Mouse (Mus musculus) thymus, adult 2 months (tissue): ENCODE data around the gene Mdfi. TPM values are rescaled to one million over a fixed set of nuclear protein-coding genes. Genes with fewer than 3 reads are reported as not detected.

Source experiments
- DNase-seq: peaks from one replicate; pipeline ENCODE4 v3.0.0; 2021
- H3K27ac ChIP-seq: fragments of 200-500 bp; 2 replicates; pipeline ENCODE4 v1.5.1; 2012; ENCODE audit warnings: low read length, control low read depth; ENCODE audit not compliant: control insufficient read depth, insufficient read depth
- H3K27me3 ChIP-seq: fragments of 200-500 bp; 2 replicates; pipeline ENCODE4 v1.6.1; 2012; ENCODE audit warnings: mild to moderate bottlenecking, low read length, moderate library complexity, mixed read lengths; ENCODE audit not compliant: control insufficient read depth, insufficient read depth
- H3K36me3 ChIP-seq: fragments of 200-500 bp; 2 replicates; pipeline ENCODE4 v1.6.1; 2012; ENCODE audit warnings: mild to moderate bottlenecking, low read length, moderate library complexity; ENCODE audit not compliant: control insufficient read depth, insufficient read depth
- H3K4me1 ChIP-seq: fragments of 200-500 bp; replicated peaks from 2 replicates; pipeline ENCODE4 v1.6.1; 2012; ENCODE audit warnings: low read length; ENCODE audit not compliant: control insufficient read depth, insufficient read depth
- H3K4me3 ChIP-seq: fragments of 200-500 bp; 2 replicates; pipeline ENCODE4 v1.5.1; 2012; ENCODE audit warnings: mild to moderate bottlenecking, low read length, control low read depth, moderate library complexity; ENCODE audit not compliant: control insufficient read depth, insufficient read depth
- CTCF ChIP-seq: fragments of 200-500 bp; IDR thresholded peaks from 2 replicates; pipeline ENCODE4 v1.5.1; 2012; ENCODE audit warnings: mild to moderate bottlenecking, control low read depth, low read length, moderate library complexity, borderline replicate concordance; ENCODE audit not compliant: control insufficient read depth, poor library complexity, insufficient read depth; ENCODE audit errors: extremely low read depth
- POLR2A ChIP-seq: fragments of 200-500 bp; IDR thresholded peaks from 2 replicates; pipeline ENCODE4 v1.6.1; 2012; ENCODE audit warnings: mild to moderate bottlenecking, low read length, control low read depth, moderate library complexity; ENCODE audit not compliant: control insufficient read depth, poor library complexity, insufficient read depth; ENCODE audit errors: extremely low read depth
- WGBS: fragments of 180-500 bp; shearing (Covaris S2); methylation state at CpG from one replicate; pipeline ENCODE4 v1.1.7; 2018; 5-methylcytosine and 5-hydroxymethylcytosine counted together
- polyA plus RNA-seq: library from polyadenylated mRNA; depleted of rRNA; stranded (reverse); fragments of >200 nt; gene quantifications from 2 replicates; pipeline ENCODE4 v1.2.3, GENCODE M21; 2012

Gene Mdfi
- polyA plus RNA-seq, 1 experiment: 18.9 TPM

DNA sequence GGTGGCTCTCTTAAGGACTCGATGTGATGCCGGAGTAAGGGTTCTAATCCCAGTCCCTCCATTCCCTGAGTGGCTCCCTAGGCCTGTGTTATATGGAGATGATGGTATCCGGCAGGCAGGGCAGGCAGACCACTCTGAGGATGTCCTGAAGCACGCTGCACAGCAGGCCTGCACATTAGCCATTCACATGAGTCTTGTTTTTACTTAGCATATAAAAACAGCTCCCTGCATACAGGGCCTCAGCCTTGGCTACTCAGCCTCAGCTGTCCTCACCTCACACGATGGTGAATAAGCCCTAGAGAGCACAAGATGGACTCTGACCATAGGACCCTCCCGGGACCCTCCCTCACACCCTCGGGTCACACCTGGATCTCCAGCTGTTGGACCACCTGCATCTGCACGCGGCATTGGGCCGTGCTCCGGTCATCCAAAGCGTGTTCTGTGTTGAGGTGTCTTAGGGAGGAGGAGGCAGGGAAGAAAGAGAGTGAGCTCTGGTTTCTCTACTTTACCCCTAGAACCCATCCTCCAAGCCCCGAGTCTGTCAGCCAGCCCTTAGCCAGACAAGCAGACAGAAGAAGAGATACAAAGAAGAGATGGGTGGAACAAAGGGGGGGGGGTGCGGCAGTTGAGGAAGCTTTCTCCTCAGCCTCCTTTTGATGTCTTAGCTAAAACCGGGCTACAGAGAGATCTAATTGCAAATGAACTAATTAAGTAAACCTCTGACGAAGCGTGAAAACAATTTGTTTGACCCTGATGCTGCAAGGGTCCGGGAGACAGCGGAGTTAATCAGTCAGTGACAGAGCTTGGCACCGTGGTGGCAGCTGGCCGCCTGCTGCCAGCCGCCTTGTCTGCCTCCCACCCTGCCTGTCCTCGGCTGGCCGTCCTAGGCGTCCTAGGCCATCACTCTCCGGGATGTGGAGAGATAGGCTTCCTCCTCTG lies 42.6 kb upstream of the Mdfi start:
- no peaks in the 10 kb centered on the region for H3K36me3 ChIP-seq
- no peak overlapping the region for H3K27ac ChIP-seq
- DNase-seq: no peak
- H3K4me1 ChIP-seq: peaks cover 10% of the 10 kb centered on the region
- TF ChIP-seq POLR2A (no peak), CTCF (no peak)
- H3K4me3 ChIP-seq: no peak overlapping the region
- H3K27me3 ChIP-seq: no peaks in the 10 kb centered on the region
- WGBS: 93% methylated on average over 26 of the region's 26 CpGs

DNA sequence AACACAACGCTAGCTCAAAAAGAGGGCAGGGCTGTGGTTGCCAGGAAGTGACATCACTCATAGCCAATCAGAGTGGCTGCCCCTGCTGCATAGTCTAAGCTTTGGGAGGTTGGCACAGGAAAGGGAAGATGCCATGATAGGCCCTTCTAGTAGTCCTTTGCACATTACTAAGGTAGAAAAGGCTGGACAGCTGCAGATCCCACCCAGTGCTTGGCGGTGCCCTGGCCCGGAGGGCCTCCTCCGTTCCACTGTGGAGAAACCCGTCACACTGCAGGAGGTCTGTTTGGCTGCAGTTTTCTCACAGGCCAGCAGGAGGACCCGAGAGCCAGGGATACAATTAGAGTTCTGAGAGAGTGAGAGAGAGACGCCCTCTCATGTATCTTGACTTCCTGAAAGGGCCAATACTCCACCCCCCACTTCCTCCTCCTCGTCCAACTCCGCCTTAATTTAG lies 38.9 kb upstream of the Mdfi start:
- Histone ChIP-seq H3K27me3 (no peaks in the 10 kb centered on the region), H3K36me3 (peaks cover 7% of the 10 kb centered on the region), H3K4me1 (peaks cover 10% of the 10 kb centered on the region), H3K27ac (peak overlapping the region; percentile 69), H3K4me3 (peak overlapping the region; percentile 47)
- TF ChIP-seq CTCF: peak; percentile 89
- TF ChIP-seq POLR2A: peak; percentile 42; the same call in 1 of the 2 replicates
- peak; percentile 91 for DNase-seq
- whole genome bisulfite sequencing: 1% methylated on average over 9 of the region's 9 CpGs

DNA sequence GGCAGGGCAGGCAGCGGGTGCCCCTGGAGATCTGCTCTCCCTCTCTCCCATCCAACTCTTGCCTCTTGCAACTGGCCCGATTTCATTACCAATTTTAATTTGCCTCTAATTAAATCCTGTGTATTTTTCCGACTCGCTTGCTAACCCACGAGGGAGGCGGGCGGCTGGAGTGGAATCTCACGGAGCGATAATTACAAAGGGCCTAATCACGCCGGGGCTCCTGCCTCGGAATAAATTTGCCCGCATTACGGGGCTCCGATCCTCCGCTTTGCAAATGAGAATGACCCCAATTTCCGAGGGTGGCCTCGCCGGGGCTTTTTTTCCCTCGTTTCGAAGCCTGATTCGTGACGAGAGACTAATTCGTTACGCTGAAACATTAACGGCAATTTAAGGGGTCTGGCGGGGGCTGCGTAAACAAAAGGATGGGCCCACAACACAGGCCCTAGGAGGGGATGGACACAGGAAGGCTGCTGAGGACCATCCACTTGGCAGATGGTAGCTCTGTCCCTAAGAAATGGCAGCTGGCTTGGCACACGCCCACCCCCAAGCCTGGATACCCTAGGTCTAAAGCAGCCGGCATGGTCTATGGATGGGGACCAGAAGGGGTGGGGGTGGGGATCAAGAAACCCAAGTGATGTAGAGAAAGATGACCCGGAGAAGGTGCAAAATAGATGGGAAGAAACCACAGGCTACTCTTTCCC lies 38.0 kb upstream of the Mdfi start:
- 97% methylated on average over 31 of the region's 31 CpGs for WGBS
- peaks cover 10% of the 10 kb centered on the region for H3K4me1 ChIP-seq
- DNase-seq: no peak
- H3K4me3 ChIP-seq: no peak overlapping the region
- H3K36me3 ChIP-seq: peaks cover 7% of the 10 kb centered on the region
- TF ChIP-seq POLR2A (no peak), CTCF (no peak)
- H3K27me3 ChIP-seq: no peaks in the 10 kb centered on the region
- no peak overlapping the region for H3K27ac ChIP-seq

DNA sequence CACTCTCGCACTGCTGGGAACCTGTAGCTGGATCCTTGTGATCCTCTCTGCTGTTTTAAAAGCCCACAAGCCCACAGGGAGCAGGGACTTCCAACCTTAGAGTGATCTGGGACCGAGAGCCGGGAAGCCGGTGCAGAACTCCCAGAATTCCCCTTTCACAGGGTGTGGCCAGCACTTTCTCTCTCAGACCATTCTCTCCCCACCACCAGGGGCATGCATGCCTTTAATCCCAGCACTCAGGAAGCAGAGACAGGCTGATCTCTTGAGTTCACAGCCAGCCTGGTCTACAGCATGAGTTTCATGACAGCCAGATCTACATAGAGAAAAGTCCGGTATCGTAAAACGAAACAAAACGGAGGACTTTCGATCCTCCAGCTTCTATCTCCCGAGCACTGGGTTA lies 35.4 kb upstream of the Mdfi start:
- Histone ChIP-seq H3K4me3 (no peak overlapping the region), H3K4me1 (peaks cover 10% of the 10 kb centered on the region), H3K36me3 (peaks cover 7% of the 10 kb centered on the region), H3K27me3 (no peaks in the 10 kb centered on the region), H3K27ac (no peak overlapping the region)
- TF ChIP-seq POLR2A: no peak
- TF ChIP-seq CTCF: no peak
- WGBS: 95% methylated on average over 10 of the region's 10 CpGs
- no peak for DNase-seq

DNA sequence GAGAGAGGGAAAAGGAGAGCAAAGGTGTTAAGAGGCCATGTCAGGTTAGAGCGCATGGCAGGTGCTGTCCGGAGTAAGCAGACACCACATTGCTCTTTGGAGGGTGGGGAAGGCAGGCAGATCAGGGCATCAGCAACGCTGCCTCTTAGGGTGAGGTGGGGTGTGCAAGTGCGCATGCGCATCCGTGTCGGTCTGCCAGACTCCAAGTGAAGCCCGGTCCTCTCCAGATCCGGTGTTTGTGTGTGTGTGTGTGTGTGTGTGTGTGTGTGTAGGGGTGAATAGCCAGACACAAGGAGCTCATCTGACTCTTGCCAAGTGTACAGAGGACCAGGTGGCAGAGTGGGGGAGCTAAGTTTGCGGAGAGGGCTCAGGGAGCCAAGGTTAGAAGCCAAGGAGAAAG lies 31.5 kb upstream of the Mdfi start:
- Histone ChIP-seq H3K4me3 (no peak overlapping the region), H3K4me1 (peaks cover 3% of the 10 kb centered on the region), H3K27me3 (no peaks in the 10 kb centered on the region), H3K36me3 (peaks cover 6% of the 10 kb centered on the region), H3K27ac (no peak overlapping the region)
- WGBS: 74% methylated on average over 10 of the region's 10 CpGs
- DNase-seq: no peak
- no peak for TF ChIP-seq CTCF
- no peak for TF ChIP-seq POLR2A

DNA sequence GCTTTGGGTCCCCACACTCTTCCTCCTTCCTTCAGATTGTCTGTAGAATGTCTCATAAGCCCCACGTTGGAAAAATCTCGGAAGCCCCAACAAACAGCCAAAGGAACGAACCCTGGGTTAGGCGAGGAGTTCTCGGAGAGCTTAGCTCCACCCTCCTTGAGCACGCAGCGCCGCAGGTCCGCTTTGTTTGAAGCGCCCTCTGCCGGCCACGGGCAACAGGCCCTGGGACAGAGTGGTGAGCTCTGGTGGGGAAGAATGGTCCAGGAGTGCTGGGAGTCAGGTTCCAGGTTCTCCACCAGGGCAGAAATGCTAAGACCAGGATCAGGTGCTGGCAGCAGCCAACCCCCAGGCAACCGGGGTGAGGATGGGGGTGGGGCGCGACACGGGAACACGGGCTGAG lies 30.0 kb upstream of the Mdfi start:
- peaks cover 3% of the 10 kb centered on the region for H3K4me1 ChIP-seq
- H3K36me3 ChIP-seq: no peaks in the 10 kb centered on the region
- 5% methylated on average over 17 of the region's 17 CpGs for WGBS
- TF ChIP-seq POLR2A: 0 out of 2 replicates have a peak, but pooled peaks have one; percentile 21
- peak; percentile 98 for TF ChIP-seq CTCF
- no peak overlapping the region for H3K27ac ChIP-seq
- no peaks in the 10 kb centered on the region for H3K27me3 ChIP-seq
- DNase-seq: peak; percentile 88
- no peak overlapping the region for H3K4me3 ChIP-seq

DNA sequence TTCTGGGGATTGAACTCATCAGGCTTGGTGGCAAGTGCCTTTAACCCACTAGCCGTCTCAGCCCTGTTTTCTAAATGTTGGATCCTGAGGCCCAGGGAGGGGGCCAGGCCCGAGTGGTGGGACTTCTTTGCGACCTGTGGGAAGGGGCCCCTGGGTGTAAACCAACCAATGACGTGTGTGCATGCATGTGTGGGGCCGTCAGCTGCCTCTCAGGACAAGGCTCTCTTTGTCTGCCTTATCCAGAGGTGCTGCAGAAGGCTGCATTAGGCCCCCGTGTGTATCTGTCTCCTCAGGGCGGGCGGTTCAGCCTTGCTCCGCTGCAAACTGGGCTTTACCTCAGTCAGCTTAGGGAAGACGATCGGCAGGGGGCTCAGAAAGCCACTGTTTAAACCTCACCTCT lies 28.9 kb upstream of the Mdfi start:
- DNase-seq: no peak
- Histone ChIP-seq H3K27ac (no peak overlapping the region), H3K4me3 (no peak overlapping the region), H3K36me3 (no peaks in the 10 kb centered on the region), H3K4me1 (peaks cover 3% of the 10 kb centered on the region), H3K27me3 (no peaks in the 10 kb centered on the region)
- WGBS: 83% methylated on average over 11 of the region's 11 CpGs
- TF ChIP-seq CTCF: no peak
- TF ChIP-seq POLR2A: no peak
